Mouse (Mus musculus) kidney, postnatal 4 days (tissue): ENCODE data around the gene Eef2k.

Experiments
- DNase-seq, 2 experiments: peaks; one replicate each; pipeline ENCODE4 v3.0.0; 2021; ENCODE audit warnings: mixed read lengths in 2 of 2

Eef2k gene

DNA sequence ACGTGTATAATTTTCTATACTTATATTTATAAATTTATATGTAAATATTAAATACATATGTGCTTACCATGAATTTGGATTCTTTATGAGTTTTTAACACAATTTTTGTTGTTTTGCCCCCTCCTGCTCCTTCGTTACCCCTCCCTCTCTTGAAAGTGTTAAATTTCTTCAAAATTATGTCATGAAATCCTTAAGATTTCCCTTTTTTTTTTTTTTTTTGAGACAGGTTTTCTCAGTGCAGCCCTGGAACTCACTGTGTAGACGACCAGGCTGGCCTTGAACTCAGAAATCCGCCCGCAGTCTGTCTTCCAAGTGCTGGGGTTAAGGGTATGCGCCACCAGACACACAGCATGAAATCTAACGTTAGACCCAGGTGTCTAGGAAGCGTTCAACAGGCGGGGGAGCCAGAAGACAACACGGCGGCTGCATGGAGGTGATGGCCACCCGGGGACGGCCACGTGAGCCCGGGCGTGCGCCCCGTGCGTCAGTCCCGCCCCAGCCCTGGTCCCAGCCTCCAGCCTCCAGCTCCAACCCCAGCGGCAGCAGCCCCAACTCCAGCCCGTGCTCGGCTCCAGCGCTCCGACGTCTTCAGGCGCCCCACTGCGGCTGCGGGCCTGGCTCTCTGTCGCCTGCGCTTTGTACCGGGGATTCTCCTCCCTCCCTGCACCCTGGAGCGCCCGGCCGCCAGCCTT is at the start of gene Eef2k:
Eef2k (plus strand) TSS at position 487 of the 692 bp plus-strand sequence.
- peak; percentile 87 to 92 for DNase-seq

DNA sequence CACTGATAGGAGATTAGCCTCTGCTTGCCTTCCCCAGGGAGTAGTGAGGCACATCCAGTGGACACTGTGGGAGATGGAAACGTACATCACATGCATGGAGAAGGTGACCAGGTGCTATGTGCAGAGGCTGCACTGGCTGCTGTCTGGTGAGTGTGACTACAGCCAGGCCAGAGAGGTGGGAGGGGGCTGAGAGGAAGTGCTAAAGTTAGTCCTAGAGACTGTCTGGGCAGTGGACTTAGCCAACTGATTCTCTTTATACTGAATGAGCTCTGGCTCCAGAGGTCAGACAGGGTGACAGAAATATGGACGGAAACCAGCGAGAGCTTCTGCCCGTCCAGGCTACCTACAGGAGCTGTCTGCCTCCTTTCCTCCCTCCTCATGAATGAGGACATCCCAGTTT is 47.1 kb upstream of the Eef2k start:
- DNase-seq = no peak

DNA sequence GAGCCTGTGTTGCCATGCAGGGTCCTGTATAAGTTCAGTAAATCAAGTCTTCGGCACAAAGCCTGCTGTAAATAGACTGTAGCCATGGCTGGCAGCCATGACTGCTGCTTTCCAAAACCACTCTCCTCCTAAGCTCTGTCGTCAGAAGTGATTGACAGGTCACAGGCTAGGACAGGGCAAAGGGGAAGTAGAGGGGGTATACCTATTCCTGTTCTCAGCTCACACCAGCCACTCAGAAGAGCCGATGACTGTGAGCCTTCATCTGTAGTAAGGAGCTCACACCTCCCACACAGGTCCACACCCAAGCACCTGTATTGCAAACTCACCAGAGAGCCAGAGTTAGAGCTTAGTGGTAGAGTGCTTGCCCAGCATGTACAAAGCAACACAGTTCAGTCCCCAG is 46.3 kb upstream of the Eef2k start:
- no peak for DNase-seq

DNA sequence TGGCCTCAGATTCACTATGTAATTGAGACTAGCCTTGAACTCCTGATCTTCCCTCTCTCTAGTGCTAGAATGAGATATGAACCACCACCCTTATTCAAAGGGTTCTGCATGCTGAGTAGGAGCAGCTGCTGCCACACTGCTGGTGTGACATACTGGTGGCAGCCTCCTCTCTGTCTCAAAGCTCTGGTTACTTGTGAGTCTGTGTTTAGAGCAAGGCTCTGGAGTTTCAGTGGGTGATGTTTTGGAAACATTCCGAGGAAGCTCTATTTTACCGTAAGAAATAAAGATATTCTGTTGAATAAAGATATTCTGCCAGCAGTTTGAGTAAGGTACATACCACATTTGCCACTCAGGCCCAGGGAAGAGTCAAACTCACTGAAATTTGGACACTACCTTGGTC is 39.4 kb upstream of the Eef2k start:
- no peak for DNase-seq

DNA sequence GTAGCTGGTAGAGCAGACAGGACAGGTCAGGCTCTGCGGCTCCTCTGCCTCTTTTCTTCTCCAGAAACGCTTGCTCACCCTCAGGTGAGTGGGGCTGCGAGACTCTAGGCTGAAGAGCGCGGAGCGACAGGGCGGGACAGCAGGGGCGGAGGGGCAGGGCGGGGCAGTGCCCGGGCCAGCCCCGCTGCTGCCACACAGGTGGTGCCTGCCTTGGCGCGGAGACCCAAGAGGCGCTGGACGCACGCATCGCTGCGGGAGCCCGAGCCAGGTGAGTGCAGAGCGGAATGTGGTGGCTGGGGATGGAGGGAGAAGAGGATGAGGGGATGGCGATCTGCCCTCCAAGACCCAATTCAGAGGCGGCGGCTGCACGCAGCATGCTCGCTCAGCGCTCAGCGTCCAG is 32.9 kb upstream of the Eef2k start:
- peak; percentile 20 to 43 for DNase-seq

DNA sequence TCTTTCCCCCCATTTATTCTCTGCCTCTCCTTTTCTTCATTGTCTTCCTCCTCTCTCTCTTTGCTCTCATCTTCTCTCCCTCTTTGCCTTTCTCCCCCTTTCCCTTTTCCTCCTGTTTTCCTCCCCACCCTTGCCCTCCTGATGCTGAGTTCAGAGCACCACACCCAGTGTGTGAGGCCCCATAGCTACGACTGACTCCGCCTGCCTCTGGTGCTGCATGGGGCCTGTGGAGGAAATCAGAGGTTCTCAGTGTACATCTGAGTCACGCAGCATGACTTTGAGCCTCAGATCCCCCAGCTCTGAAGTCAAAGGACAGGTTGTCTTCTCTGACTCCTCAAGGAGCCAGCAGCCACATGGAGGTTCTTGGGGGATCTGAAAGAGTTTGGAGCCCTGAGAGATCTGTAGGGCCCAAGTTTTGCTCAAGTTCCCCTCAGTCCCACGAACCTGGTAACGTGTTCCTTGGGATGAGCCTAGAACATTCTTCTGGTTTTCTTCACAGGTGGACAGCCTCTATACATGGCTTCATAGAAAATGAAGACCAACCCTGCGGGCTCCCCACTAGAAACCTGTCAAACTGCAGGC is 30.7 kb upstream of the Eef2k start, which contains the start of gene Gm5737:
Gm5737 (plus strand) TSS at position 532 of the 582 bp plus-strand sequence.
- no peak for DNase-seq

DNA sequence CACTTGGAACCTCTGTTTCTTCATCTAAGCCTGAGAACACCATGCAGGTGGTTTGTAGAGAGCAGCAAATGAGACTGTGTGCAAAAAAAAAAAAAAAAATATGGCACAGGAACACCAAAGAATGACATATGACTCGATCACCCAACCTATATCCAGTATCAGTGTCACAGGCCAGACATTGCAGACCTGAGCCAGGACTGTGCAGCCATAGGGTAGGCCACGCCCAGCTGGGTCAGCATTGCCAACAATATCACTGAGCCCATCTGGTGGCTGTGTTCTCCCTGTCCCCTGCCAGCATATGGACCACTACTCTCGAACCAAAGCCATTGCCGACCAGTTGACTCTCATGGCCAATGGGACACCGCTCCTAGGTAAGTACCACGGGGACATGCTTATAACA is 25.1 kb upstream of the Eef2k start:
- no peak for DNase-seq

DNA sequence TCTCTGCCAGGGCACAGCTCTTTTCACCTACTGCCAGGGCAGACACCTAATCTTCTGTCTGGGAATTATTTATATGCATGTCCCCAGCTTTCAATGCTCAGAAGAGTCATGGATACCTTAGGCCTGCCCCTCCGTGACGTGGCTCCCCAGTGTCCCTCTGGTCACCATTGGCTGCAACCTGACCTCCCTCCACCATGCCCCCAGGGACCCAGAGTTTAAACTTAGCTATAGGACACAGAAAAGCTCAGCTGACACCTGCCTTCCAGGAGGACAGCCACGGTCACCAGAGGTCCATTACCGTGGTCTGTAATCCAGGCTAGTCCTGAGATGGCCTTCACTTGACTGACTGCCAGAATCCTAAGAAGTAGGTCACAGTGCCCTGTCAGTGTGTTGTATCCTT is 23.2 kb upstream of the Eef2k start:
- DNase-seq = no peak

DNA sequence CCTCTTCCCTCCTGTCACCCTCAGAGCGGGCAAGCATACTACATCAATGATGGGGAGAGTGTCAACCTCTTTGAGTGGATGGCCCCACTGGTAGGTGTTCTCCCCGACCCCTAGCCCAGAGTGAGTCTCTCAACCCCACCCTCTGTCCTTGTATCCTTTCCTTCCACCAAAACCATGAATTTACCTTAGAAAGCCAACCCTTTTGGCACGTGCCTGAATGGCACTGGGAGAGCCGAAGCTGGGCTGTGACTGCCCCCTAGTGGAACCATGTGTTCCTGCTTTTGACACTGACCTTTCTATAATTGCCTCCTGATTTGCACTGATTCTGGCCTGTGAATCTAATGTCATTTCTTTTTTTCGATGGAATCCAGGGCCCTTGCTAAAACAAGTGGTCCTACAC is 19.4 kb upstream of the Eef2k start:
- DNase-seq = peak; percentile 79 to 83

DNA sequence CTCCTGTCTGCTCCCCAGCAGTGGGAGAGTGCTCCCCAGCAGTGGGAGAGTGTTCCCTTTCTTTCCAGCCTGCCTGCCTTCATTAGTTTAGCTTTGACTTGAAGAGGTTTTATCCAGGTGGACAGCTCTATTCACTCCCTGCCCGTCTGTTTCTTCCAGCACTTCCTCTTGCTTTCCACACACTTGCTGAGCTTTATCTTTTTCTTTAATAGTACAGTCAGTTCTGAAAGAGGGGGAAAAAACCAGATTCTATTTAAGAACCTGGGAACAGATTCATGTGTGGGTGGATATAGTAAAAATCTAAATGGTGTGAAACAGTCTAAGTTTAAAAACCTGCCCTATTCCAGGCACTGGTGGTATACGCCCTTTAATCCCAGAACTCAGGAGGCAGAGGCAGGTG is 17.5 kb upstream of the Eef2k start:
- no peak for DNase-seq

DNA sequence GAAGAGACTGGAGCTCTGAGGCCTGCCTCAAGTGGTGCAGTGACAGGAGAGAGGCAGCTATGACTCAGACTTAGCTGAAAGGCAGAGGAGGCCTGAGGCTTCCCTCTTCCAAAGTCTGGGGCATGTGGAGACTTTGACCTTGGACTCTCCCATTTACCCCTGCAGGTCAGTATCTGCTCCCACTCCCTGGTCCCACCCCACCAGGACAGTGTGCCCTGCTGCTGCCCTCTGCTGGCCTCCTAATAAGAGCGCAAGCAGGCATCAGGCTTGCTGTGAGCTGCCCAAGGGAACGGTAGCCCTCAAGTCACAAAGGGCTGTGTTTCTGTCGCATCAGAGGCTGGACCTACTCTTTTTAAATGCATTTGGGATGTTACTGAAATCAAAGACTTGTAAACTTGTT is 16.2 kb upstream of the Eef2k start:
- peak; percentile 74 to 75 for DNase-seq

DNA sequence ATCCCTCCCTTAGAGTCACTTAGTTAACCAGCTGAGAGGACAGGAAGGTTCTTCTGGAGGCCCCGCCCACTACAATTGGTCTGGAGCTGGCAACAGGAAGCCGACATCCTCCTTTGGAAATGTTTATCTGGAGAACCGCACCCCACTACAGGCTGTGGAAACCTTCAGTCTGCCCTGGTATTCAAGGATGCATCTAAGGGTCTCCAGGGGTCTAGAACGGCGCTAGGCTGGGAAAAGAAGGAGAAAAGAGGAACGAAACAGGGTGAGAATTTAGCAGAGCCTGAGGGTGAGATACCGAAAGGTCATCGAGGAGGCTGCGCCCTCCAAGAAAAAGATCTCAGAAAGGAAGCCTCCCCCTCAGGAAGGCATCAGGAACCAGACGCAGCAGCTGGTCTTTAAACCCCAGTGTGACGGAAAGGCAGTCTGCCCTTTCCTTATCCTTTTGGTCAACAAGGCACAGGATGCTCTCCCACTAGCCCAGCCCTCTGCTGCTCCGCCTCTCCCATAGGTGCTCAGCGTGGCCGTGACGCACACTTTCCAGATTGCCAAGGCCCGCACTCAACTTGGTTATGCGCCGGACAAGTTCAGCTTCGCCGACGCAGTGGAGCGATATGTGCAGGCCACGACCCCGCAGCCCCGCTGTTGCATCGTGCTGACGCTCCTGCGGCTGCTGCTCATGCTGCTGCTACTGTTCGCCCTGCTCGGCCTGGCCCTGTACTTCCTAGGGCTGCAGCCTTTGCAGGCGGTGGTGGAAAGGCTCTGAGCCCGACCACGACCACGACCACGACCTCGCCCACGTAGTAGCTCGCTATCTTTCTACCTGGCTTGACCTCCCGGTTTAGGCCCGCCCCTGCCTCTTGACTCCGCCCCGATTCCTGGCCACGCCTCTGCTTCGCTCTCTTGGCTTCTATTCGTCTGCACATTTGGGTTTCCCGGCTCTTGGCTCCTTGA is 11.9 kb upstream of the Eef2k start:
- peak; percentile 80 to 84 for DNase-seq

DNA sequence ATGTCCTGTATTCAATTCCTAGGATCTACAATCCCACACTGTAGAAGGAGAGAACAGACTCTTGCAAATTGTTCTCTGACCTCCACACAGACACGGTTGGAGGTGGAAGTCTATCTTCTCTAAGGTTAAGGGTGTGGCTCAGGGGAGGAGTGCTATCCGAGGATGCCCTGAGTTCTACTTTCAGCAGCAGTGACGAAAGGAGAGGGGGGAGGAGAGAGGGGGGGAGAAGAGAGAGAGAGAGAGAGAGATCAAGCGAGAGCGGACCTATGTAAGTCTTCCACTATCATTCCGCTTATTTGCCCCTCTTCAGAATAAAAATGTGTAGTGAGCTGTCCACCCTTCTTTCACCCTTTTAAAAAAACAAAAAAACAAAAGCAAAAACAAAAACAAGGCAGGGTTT is 8.2 kb upstream of the Eef2k start:
- DNase-seq = no peak

DNA sequence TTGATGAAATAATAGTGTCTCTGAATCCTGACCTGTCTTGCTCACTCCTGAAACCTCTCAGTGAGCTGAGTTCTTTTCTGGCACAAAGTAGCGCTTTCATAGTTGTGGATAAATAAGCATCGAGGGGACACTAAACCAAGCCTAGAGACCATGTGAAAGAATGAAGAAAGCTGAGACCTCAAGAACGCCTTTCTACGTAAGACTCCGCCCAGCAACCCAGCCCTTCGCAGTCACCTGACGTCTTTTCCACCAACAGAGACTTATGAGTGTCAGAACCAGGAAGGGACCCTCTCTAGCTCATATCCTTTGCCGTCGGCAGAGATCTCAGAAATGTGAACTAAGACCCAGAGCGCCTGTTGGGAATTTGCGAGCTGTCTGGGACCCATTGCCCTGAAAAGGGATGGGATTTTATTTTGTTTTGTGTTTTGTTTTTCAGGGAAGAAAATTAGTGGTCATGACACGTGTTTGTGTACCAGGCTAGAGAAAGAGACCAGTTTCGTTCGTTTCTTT is 7.7 kb upstream of the Eef2k start:
- peak; percentile 73 to 82 for DNase-seq

DNA sequence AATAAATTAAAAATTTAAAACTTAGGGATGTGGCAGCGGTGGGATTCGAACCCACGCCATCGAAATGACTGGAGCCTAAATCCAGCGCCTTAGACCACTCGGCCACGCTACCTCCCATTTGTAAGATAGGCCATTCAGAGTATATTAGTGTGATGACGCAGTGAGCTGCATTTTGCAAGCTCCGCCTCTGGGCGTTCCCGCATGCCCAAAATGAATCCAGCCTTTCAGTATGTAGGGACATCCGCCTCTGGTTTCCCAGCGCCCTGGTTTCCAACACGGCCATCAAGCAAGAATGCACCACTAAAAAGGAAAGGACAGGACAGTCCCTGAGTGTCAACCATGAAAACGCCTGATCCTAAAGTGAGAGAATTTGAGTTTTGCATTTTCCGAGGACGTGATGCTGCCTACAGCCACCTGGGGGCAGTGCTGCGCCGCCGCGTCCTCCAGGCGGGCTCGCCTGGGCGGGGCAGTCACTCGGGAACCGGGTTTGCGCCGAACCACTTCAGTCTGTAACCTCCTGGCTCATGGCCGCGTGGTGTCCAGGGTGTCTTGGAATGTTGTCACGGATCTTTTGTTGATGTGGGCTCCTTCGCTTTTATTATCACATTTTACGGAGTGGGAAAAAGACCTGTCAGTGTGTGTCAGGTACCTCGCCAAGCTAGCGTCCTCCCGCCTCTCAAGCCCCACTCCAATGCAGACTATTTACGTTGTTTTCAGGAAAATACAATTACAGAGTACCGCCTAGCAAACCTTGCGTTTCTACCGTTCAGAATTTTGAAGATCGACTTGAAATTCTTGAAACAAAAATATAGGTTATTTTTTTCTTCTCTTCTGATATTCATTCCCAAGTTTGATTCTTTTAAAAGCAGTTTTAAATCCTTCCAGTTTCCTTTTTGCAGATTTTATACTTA is 6.9 kb upstream of the Eef2k start:
- peak; percentile 95 to 96 for DNase-seq

DNA sequence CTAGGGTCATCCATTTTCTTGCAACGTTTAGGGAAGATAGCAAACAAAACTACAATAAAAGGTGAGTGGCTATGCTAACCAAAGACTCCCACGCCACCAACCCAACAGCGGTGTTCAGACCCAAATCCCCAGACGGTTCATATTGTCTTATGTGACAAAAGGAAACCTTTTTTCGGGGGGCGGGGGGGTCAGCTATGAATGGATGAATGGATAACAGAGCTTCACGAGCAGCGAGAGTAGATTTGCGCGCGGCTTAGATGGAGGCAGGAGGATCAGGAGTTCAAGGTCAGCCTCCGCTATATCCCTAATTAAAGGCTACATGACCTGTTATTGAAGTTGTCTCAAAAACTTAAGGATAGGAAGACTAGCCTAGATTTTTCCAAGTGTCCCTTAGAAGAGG is 6.3 kb upstream of the Eef2k start:
- peak; percentile 36 to 54 for DNase-seq

DNA sequence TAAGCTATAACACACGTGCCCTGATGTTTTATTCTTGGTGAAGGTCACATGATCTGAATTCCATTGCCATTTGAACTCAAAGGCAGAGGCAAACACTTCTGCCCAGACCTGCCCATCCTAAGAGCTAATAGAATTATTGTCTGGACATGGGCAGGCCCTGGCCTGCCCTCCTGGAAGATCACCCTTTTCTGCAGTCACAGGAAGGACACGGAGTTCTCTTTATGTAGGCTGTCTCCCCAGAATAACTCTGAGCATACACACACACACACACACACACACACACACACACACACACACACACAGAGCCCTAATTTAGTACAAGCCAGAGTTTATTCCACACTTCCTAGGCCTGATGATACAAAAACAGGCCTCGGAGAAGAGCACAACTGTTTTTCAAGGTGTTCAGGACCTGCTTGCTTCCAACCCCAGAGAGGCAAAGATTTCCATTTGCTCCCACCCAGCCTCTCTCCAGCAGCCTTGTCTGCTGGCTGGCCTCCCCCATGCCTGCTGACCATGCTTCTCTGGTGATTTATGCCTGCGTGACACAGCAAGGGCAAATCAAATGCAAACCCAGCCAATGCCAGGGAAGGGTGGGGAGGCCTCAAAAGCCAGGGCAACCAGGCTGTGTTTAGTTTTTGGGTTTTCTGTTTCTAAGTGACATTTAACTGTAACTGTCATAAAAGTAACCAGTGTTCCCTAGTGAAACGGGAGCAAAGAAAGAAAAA is 4.0 kb upstream of the Eef2k start:
- peak in 1 of 2 experiments; percentile 34 for DNase-seq

DNA sequence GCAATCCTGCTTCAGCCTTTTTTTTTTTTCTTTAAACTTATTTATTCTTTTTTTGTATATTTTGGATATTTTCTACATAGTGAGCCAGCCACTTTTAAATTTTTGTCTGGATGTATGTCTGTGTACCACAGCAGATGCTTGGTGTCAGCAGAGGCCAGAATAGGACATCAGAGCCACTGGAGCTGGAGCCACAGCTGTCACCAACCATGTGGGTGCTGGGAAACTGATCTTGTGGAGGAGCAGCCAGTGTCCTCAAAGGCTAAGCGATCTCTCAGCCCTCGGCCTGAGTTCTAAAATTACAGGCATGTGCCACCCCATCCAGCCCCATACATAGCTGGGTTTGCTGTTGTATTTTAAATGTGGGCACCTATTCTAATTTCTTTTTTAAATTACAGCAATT is 2.8 kb upstream of the Eef2k start:
- DNase-seq = no peak

DNA sequence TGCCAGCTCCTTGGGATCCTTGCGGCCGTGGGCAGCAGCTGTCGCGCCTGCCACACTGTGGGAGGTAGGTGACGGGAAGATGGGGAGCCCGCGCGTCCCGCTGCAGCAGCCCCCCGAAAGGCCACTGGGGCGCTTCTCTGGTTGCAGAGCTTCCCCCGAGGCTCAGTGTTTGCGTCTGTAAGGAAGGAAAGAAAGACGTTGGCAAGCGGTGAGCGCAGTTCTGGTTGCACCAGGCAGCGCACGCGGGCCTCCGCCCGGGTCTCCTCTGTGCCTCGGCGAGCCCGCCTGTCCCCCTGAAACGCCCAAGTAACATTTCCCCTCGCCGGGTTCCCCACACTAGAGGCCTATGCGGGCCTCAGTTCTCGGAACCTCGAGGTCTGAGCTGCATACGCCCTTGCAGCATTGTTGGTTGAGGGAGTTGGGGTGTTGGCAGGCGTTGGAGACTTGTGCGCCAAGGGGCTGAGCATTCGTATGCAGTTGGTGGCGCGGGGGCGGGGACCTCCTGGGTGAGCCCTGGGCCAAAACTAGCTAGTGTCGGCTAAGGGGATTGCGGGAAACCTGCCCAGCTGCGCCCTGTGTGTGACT is 498 bp downstream of the Eef2k start:
- DNase-seq = peak; percentile 83 to 89

DNA sequence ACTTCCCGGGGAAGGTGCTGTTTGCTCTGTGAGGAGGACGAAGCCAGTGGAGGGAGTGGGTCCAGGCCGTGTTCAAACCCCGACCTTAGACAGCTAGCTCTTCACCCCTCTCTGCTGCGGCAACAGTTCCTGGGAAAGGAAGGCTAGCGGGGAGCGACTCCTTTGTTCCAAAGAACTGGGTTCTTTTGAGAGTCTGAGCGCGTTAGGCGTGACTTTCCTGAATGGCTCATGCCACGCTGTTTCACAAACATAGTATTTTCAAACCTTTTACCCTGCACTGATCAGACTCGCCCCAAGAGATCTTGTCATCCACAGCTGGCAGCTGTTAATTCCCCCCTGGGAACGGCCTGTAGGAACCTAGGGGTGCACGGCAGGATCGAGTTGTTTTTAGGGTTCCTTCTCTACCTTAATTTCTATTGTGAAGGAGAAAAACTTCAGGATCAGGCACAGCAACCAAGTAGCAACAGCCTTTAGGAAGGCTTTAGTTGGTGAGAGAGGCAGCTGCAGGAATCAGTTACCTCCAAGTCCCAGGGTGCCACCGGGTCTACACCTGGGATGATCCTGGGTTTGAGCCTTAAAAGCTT is 1.3 kb downstream of the Eef2k start:
- DNase-seq = peak; percentile 26 to 31

DNA sequence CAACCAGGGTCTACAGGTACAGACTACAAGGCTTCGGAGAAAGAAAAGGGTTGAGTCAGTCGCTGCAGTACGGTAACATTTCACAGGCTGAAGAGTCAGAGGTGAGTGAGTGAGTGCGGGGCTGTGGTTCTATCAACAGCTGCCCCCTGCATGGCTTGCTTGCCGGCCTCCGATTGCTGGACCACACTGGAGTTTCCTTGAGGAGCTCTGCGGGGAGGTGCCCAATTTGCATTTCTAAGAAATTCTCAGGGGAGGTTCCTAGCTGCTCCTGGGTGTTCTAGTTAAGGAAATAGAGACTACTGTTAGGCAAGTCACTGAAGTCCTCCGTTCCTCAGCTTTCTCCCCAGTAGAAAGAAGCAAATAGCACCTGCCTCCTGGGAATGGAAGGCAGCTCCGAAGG is 2.1 kb downstream of the Eef2k start:
- DNase-seq = no peak
